Mouse (Mus musculus): Measurements from ENCODE around the gene Rsph14.

Gene Rsph14

GRCm38 (mm10) chr10:75032395-75032794, at the start of gene Rsph14:
Rsph14 (minus strand) TSS chr10:75032586.
- DNase-seq = peak; percentile 94

GRCm38 (mm10) chr10:75078174-75079128, 46.1 kb upstream of the Rsph14 start:
- DNase-seq = no peak

GRCm38 (mm10) chr10:75075665-75076064, 43.3 kb upstream of the Rsph14 start:
- DNase-seq = no peak

- no peak for DNase-seq
Observed at GRCm38 (mm10) chr10:75070281-75070976, 38.0 kb upstream of the Rsph14 start.

GRCm38 (mm10) chr10:75068624-75069328, 36.4 kb upstream of the Rsph14 start:
- peak; percentile 73 for DNase-seq

GRCm38 (mm10) chr10:75068086-75068485, 35.7 kb upstream of the Rsph14 start:
- DNase-seq = no peak

- peak; percentile 59 for DNase-seq
Observed at GRCm38 (mm10) chr10:75067446-75067845, 35.1 kb upstream of the Rsph14 start.

- DNase-seq = no peak
Observed at GRCm38 (mm10) chr10:75065691-75066090, 33.3 kb upstream of the Rsph14 start.

- DNase-seq = peak; percentile 45
Observed at GRCm38 (mm10) chr10:75063301-75063965, 31.0 kb upstream of the Rsph14 start.

GRCm38 (mm10) chr10:75062621-75063020, 30.2 kb upstream of the Rsph14 start:
- no peak for DNase-seq

- peak; percentile 40 for DNase-seq
Observed at GRCm38 (mm10) chr10:75062189-75062561, 29.8 kb upstream of the Rsph14 start.

- DNase-seq = peak; percentile 44
Observed at GRCm38 (mm10) chr10:75061341-75062188, 29.2 kb upstream of the Rsph14 start.

GRCm38 (mm10) chr10:75060843-75061235, 28.5 kb upstream of the Rsph14 start:
- DNase-seq = no peak

GRCm38 (mm10) chr10:75060217-75060842, 27.9 kb upstream of the Rsph14 start, which contains the start of gene Bcr:
Bcr (plus strand) TSS chr10:75060592.
- peak; percentile 74 for DNase-seq

GRCm38 (mm10) chr10:75059396-75059795, 27.0 kb upstream of the Rsph14 start:
- peak; percentile 86 for DNase-seq

- DNase-seq = no peak
Observed at GRCm38 (mm10) chr10:75058761-75059395, 26.5 kb upstream of the Rsph14 start.

GRCm38 (mm10) chr10:75058336-75058735, 25.9 kb upstream of the Rsph14 start:
- DNase-seq = no peak

GRCm38 (mm10) chr10:75056255-75056654, 23.9 kb upstream of the Rsph14 start:
- peak; percentile 62 for DNase-seq

- DNase-seq = no peak
Observed at GRCm38 (mm10) chr10:75055672-75056071, 23.3 kb upstream of the Rsph14 start.

- DNase-seq = no peak
Observed at GRCm38 (mm10) chr10:75054125-75054524, 21.7 kb upstream of the Rsph14 start.

GRCm38 (mm10) chr10:75053655-75054054, 21.3 kb upstream of the Rsph14 start:
- peak; percentile 62 for DNase-seq
